Mouse (Mus musculus): ENCODE measurements around the gene Gm9936. TPM values are rescaled to one million over a fixed set of nuclear protein-coding genes. Genes with fewer than 3 reads are reported as not detected.

Gene Gm9936
- total and polyA plus RNA-seq, 3 experiments = 0.04 to 0.26 TPM; not detected in 1

DNA sequence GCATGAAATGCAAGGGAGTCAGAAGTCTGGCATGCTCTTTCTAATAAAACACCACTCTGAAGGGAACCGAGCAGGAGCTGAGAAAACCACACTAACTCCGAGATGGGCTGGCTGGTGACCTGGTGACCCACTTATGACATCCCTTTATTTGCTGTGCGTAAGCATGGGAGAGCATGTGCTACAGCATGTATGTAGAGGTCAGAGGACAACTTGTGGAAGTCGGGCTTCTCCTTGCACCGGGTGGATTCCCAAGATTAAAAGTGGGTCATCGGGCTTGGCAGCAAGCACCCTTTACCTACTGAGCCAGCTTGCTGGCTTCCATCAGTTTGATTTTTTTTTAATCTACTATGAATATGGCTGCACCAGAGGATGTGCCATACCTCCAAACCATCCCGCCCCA, 19.0 kb upstream of the Gm9936 start:
- H3K4me1 ChIP-seq (ENCODE audit: control insufficient read depth in 1 of 2, insufficient read depth in 2 of 2) = peaks cover 0 to 6% of the 10 kb centered on the region in 2 experiments; a peak in 1 of 4 replicates
- no peak overlapping the region for H3K27ac ChIP-seq (ENCODE audit: insufficient read depth, low read depth)
- no peaks in the 10 kb centered on the region for H3K36me3 ChIP-seq (replicated peaks in 1 of 2; ENCODE audit: control insufficient read depth in 1 of 2, insufficient read depth in 1 of 2, low read length in 1 of 2)
- no peak overlapping the region for H3K4me3 ChIP-seq (replicated peaks in 1 of 3; ENCODE audit: low read depth in 2 of 3, low read length in 2 of 3, poor library complexity in 1 of 3)
- dilution Hi-C loops (cut with MboI; ENCODE audit: extremely low pct_ligation_motif_present, extremely low pct_unique_long_range_greater_than_20kb, low sequenced_read_pairs) (no loop called here), in situ Hi-C loops (cut with MboI; ENCODE audit: low pct_ligation_motif_present, low pct_unique_long_range_greater_than_20kb, low sequenced_read_pairs) (no loop called here)
- no peak for TF ChIP-seq JUND (conservative IDR thresholded peaks at IDR 0.05; ENCODE audit: low read depth, low read length)
- TF ChIP-seq ZC3H11A (IDR thresholded peaks at IDR 0.05; ENCODE audit: low read depth, low read length) = no peak
- TF ChIP-seq CHD2 (IDR thresholded peaks at IDR 0.05; ENCODE audit: low read length) = no peak
- TF ChIP-seq NELFE (IDR thresholded peaks at IDR 0.05; ENCODE audit: low read depth, low read length) = no peak
- TF ChIP-seq MAZ (IDR thresholded peaks at IDR 0.05; ENCODE audit: low read depth, low read length) = no peak
- TF ChIP-seq BHLHE40 (IDR thresholded peaks at IDR 0.05; ENCODE audit: low read depth, low read length) = no peak
- no peak for TF ChIP-seq MAX (IDR thresholded peaks at IDR 0.05; ENCODE audit: low read length)
- TF ChIP-seq HCFC1 (IDR thresholded peaks at IDR 0.05; ENCODE audit: low read depth, low read length) = no peak
- H3K9ac ChIP-seq (ENCODE audit: insufficient read depth, low read depth) = no peak overlapping the region
- no peak overlapping the region for H3K4me2 ChIP-seq (ENCODE audit: insufficient read depth, low read depth, poor library complexity, severe bottlenecking)
- DNase-seq (ENCODE audit: extremely low read depth) = no peak
- H3K27me3 ChIP-seq (replicated peaks) = no peaks in the 10 kb centered on the region
- H3K79me2 ChIP-seq (replicated peaks; ENCODE audit: control insufficient read depth, extremely low read depth, insufficient read depth, poor library complexity, severe bottlenecking) = no peaks in the 10 kb centered on the region
- H3K9me3 ChIP-seq (replicated peaks; ENCODE audit: low read length) = peaks cover 1% of the 10 kb centered on the region

DNA sequence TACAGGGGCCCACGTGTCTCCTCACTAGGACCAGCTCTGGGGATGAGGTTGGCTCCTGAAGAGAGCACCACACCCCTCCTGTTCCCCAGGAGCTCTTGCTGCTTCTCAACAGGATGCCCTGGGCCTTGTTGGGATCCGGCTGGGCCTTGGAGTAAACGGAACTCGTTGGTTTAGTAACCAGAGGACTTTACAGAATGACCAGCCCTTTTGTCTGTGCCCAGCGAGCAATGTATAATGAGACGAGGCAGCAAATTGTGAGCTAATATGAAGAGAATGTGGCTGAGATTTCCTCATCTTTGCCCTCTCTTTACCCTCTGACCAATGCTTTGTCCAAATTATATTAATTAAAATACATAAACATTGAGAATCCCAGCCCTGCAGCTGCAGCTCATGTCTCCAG, 17.8 kb upstream of the Gm9936 start:
- H3K9ac ChIP-seq (ENCODE audit: insufficient read depth, low read depth) = no peak overlapping the region
- in situ Hi-C loops (cut with MboI; ENCODE audit: low pct_ligation_motif_present, low pct_unique_long_range_greater_than_20kb, low sequenced_read_pairs) = no loop called here
- no peak overlapping the region for H3K4me2 ChIP-seq (ENCODE audit: insufficient read depth, low read depth, poor library complexity, severe bottlenecking)
- H3K79me2 ChIP-seq (replicated peaks; ENCODE audit: control insufficient read depth, extremely low read depth, insufficient read depth, poor library complexity, severe bottlenecking) = no peaks in the 10 kb centered on the region
- no peak overlapping the region for H3K4me3 ChIP-seq (replicated peaks in 1 of 3; ENCODE audit: low read depth in 2 of 3, low read length in 2 of 3, poor library complexity in 1 of 3)
- H3K9me3 ChIP-seq (replicated peaks; ENCODE audit: low read length) = no peaks in the 10 kb centered on the region
- dilution Hi-C loops (cut with MboI; ENCODE audit: extremely low pct_ligation_motif_present, extremely low pct_unique_long_range_greater_than_20kb, low sequenced_read_pairs) = no loop called here
- peaks cover 0 to 6% of the 10 kb centered on the region in 2 experiments; a peak in 1 of 4 replicates for H3K4me1 ChIP-seq (ENCODE audit: control insufficient read depth in 1 of 2, insufficient read depth in 2 of 2)
- H3K27ac ChIP-seq (ENCODE audit: insufficient read depth, low read depth) = no peak overlapping the region
- no peaks in the 10 kb centered on the region for H3K27me3 ChIP-seq (replicated peaks)
- no peak for DNase-seq (ENCODE audit: extremely low read depth)
- TF ChIP-seq PAX5 (IDR thresholded peaks at IDR 0.05; ENCODE audit: low read length) (no peak), MYC (IDR thresholded peaks at IDR 0.05; ENCODE audit: low read depth, low read length) (no peak), CHD1 (IDR thresholded peaks at IDR 0.05; ENCODE audit: low read depth, low read length) (no peak), MEF2A (IDR thresholded peaks at IDR 0.05; ENCODE audit: borderline replicate concordance, low read depth, low read length) (no peak), UBTF (IDR thresholded peaks at IDR 0.05; ENCODE audit: low read depth, low read length) (no peak), ETS1 (conservative IDR thresholded peaks at IDR 0.05; ENCODE audit: low read depth, low read length) (no peak), JUN (IDR thresholded peaks at IDR 0.05; ENCODE audit: insufficient read depth, low read depth, low read length) (no peak), USF1 (IDR thresholded peaks at IDR 0.05; ENCODE audit: low read depth, low read length) (no peak)
- no peaks in the 10 kb centered on the region for H3K36me3 ChIP-seq (replicated peaks in 1 of 2; ENCODE audit: control insufficient read depth in 1 of 2, insufficient read depth in 1 of 2, low read length in 1 of 2)
